In genomic region chr12:5918030-5918429, GRCm38 (mm10) we compare ENCODE assay signal across 28 mouse cellular contexts.
DNase-seq lines count a peak whose midpoint lies in the region; ATAC-seq and TF ChIP-seq lines count a peak whose summit lies in the region.
"Had no signal": no experiment of that assay in that cellular context is flagged by ENCODE, and none has a peak within 500 bp of the region (broad histone marks: within the 10 kb centered on the region; RNA-seq: fewer than 3 reads in every experiment).

No protein-coding gene starts in this region.

- POLR2A ChIA-PET in Patski (lab: Charles Lee): interaction anchor here (0.8 kb wide), 1 partner anchor 52 kb away, joined by 3 read pairs; no protein-coding TSS in a partner anchor

- peak; percentile 25 for DNase-seq in kidney, adult 2 months
- DNase-seq in kidney, postnatal 25 days: no peak
- no peak for DNase-seq in kidney, postnatal 10 days
- DNase-seq in Patski (ENCODE audit: low read depth, low spot score) (peak; percentile 24), MN1 (ENCODE audit: low spot score) (no peak)
- peak; percentile 1 for DNase-seq in kidney, postnatal 14 days
- DNase-seq: adrenal gland, adult 8-10 months; adrenal gland, postnatal 14 days; adrenal gland, postnatal 36 days; B cell, adult 2 months; cerebellum, adult 11-12 months; cerebellum, adult 2 months; cerebellum, adult 9-10 months; cerebellum, postnatal 10 days; cerebellum, postnatal 25 days; embryo, embryonic 11 days had no signal

- no peak overlapping the region for H3K4me2 ChIP-seq in kidney, embryonic 14.5 days (replicated peaks; ENCODE audit: low read depth, low read length)
- H3K4me2 ChIP-seq: embryonic facial prominence, embryonic 13.5 days; embryonic facial prominence, embryonic 15.5 days; forebrain, embryonic 12.5 days had no signal

- no peaks in the 10 kb centered on the region for H3K36me3 ChIP-seq in kidney, adult 2 months (ENCODE audit: control insufficient read depth, insufficient read depth, low read length)
- no peaks in the 10 kb centered on the region for H3K36me3 ChIP-seq in kidney, embryonic 14.5 days (ENCODE audit: control insufficient read depth, insufficient read depth, low read length)
- H3K36me3 ChIP-seq: embryonic facial prominence, embryonic 13.5 days; embryonic facial prominence, embryonic 15.5 days; forebrain, embryonic 10.5 days; forebrain, embryonic 12.5 days; G1E had no signal

- no peak overlapping the region for H3K27ac ChIP-seq in kidney, adult 2 months (ENCODE audit: insufficient read depth, low read depth, low read length)
- no peak overlapping the region for H3K27ac ChIP-seq in kidney, embryonic 14.5 days (ENCODE audit: low read depth, low read length)
- H3K27ac ChIP-seq: embryonic facial prominence, embryonic 13.5 days; embryonic facial prominence, embryonic 15.5 days; forebrain, embryonic 10.5 days; forebrain, embryonic 12.5 days had no signal

- no peak for TF ChIP-seq CTCF in kidney, adult 2 months (conservative IDR thresholded peaks at IDR 0.05; ENCODE audit: insufficient read depth, insufficient read length, low read depth, low read length)
- TF ChIP-seq CTCF in Patski (IDR thresholded peaks at IDR 0.05): no peak

- H3K9me3 ChIP-seq in kidney, embryonic 14.5 days (ENCODE audit: control insufficient read depth, low read length): no peaks in the 10 kb centered on the region
- H3K9me3 ChIP-seq: embryonic facial prominence, embryonic 13.5 days; embryonic facial prominence, embryonic 15.5 days; forebrain, embryonic 10.5 days; forebrain, embryonic 12.5 days had no signal

- WGBS in kidney, adult 2 months: 30% methylated on average over 1 of the region's 1 CpGs
- 55% methylated on average over 1 of the region's 1 CpGs for WGBS in kidney, embryonic 14.5 days

- no peak for TF ChIP-seq POLR2A in kidney, adult 2 months (IDR thresholded peaks at IDR 0.05; ENCODE audit: low read depth, low read length)

- CTCF ChIA-PET in Patski (lab: Charles Lee): interaction anchor here (1.0 to 1.7 kb wide), 2 partner anchors 14 to 58 kb away, joined by 3 read pairs; no protein-coding TSS in a partner anchor

- no peaks in the 10 kb centered on the region for H3K4me1 ChIP-seq in kidney, adult 2 months (ENCODE audit: control insufficient read depth, insufficient read depth, low read length)
- no peaks in the 10 kb centered on the region for H3K4me1 ChIP-seq in kidney, embryonic 14.5 days (ENCODE audit: control insufficient read depth, insufficient read depth, low read length)
- H3K4me1 ChIP-seq: embryonic facial prominence, embryonic 13.5 days; embryonic facial prominence, embryonic 15.5 days; forebrain, embryonic 10.5 days; forebrain, embryonic 12.5 days had no signal

- no peaks in the 10 kb centered on the region for H3K27me3 ChIP-seq in kidney, adult 2 months (replicated peaks; ENCODE audit: control insufficient read depth, insufficient read depth, low read length)
- H3K27me3 ChIP-seq in kidney, embryonic 14.5 days (ENCODE audit: control insufficient read depth, insufficient read depth, low read length): no peaks in the 10 kb centered on the region
- no peaks in the 10 kb centered on the region for H3K27me3 ChIP-seq in Patski
- H3K27me3 ChIP-seq: CH12.LX; embryonic facial prominence, embryonic 13.5 days; embryonic facial prominence, embryonic 15.5 days; forebrain, embryonic 12.5 days had no signal

- in situ Hi-C loops in Patski (cut with MboI; ENCODE audit: low pct_unique_long_range_greater_than_20kb): no loop called here

- peak; percentile 35; the same call in 1 of the 2 replicates for ATAC-seq in kidney, embryonic 14.5 days (ENCODE audit: low FRiP score, low TSS enrichment)
- peak; percentile 79 for ATAC-seq in Patski
- ATAC-seq: activated CD4-positive, CD25-positive, alpha-beta regulatory T cell, adult 4 months; CD4-positive, CD25-positive, alpha-beta regulatory T cell, adult 4 months; forebrain, embryonic 14.5 days; forebrain, embryonic 16.5 days had no signal

- no peak overlapping the region for H3K9ac ChIP-seq in kidney, embryonic 14.5 days (ENCODE audit: low read depth, low read length)
- H3K9ac ChIP-seq: embryonic facial prominence, embryonic 13.5 days; embryonic facial prominence, embryonic 15.5 days; forebrain, embryonic 12.5 days had no signal

- H3K4me3 ChIP-seq in kidney, adult 2 months (ENCODE audit: insufficient read depth, low read depth, low read length): no peak overlapping the region
- no peak overlapping the region for H3K4me3 ChIP-seq in kidney, embryonic 14.5 days (ENCODE audit: low read length)
- H3K4me3 ChIP-seq: embryonic facial prominence, embryonic 13.5 days; embryonic facial prominence, embryonic 15.5 days; erythroblast, embryonic 14.5 days; forebrain, embryonic 10.5 days; forebrain, embryonic 12.5 days had no signal

Comparison
In these comparisons a context has a peak if more than half of its experiments do, and no peak if none do; other contexts are left out.
1. DNase-seq: peak in kidney, adult 2 months (single experiment), Patski (single experiment) and kidney, postnatal 14 days (single experiment); none in kidney, postnatal 25 days (0 of 2), kidney, postnatal 10 days (single experiment) and MN1 (single experiment).